Mouse (Mus musculus) heart, postnatal 25 days (tissue): Measurements from ENCODE around the gene Hint1. TPM values are rescaled to one million over a fixed set of nuclear protein-coding genes. Genes with fewer than 3 reads are reported as not detected.
"Not testable (repeated sequence)": the region's sequence is repeated elsewhere in the genome, so short reads cannot be mapped to it uniquely, and the experiment has no call there.

Experiments used
- DNase-seq: peaks from one replicate; pipeline ENCODE4 v3.0.0; 2022; ENCODE audit warnings: low spot score
- intact Hi-C: fragments of 180-260 bp; cut with DNase I; formaldehyde crosslinking; loops from one replicate; pipeline ENCODE4 v1.15.1; 2025
- total RNA-seq, 2 experiments: library from RNA; stranded (reverse); gene quantifications; 2 replicates each; pipeline ENCODE4 v1.2.3; 2021

Gene Hint1
- 100 to 1,000 TPM; 290 to 301 TPM for total RNA-seq

DNA sequence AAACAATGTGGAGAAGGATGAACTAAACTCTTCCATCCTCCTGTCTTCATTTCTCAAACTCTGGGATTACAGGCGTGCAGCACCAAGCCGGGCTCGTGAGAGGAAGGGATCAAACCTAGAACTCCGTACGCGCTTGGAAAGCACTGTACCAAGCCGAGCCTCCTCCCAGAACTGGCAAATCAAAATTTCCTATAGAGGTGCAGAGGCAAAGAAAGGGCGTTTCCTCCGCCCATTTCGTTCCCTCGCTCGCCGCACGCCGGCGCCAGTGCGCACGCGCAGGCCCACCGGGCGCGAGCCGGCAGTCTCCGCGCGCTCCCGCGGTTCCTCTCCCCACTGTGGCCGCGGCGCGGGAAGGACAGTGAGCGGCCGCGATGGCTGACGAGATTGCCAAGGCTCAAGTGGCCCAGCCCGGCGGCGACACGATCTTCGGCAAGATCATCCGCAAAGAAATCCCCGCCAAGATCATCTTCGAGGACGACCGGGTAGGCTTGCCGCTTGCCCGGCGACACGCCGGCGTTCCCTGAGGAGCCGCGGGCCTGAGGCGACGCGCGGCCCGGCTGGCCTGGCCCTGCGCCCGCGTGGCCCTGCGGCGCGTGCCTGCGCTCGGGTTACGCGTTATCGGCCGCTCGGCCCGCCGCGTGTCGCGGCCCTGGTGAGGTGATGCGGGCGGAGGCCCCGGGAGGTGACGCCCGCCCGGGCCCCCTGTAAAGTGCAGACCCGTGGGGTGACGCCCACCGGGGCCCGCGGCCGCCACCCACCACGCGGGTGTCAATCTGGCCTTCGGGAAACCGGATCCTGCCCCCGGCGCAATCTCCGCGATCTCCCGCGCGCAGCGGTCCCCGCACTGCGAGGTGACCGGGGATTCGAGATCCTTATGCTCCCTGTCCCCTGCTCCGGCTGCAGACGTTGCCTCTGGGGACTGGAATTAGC, at the start of gene Hint1:
Gene Hint1 (plus strand): TSS at position 265 of the 930 bp plus-strand sequence.
- DNase-seq = peak; percentile 89
- intact Hi-C loops = no loop called here

DNA sequence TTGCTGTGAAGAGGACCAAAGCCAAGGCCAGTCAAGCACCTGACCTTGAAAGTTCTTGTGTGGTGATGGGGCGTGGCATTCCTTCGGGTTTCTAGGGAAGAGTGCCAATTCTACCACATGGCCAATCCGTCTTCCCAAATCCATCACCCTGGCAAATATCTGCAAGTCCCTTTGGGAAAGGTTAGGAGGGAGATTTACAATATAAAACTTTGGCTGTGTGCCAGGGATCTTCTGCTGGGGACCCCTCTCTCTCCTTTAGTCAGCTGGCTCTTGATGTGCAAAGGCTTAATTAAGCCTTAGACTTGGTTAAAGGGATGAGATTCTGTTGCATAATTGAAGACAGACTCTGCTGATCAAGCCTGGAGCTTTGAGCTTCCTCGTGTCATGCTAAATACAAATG, 48.7 kb upstream of the Hint1 start:
- DNase-seq = no peak
- intact Hi-C loops = no loop called here

DNA sequence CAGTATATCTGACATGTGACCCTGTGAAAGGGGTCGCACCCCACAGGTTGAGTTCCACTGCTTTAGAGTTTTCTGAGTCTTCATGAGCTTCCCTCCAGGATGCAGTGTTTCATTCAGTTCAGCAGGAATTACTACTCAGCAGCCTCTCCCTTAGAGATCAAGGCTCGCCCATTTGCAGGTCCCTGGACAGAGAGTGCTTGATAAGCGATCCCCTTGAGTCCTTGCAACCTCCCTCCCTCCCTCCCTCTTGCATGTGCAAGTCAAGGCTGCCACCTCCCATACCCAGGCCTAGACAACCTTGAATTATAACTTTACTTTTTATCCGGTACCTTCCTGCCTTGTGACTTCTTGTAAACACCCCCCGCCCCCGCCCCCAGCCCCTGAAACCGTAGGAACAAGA, 46.7 kb upstream of the Hint1 start:
- intact Hi-C loops = no loop called here
- no peak for DNase-seq

GRCm38 (mm10) chr11:54823467-54823866, 42.7 kb upstream of the Hint1 start:
- intact Hi-C loops = no loop called here
- no peak for DNase-seq

GRCm38 (mm10) chr11:54825774-54826173, 40.4 kb upstream of the Hint1 start:
- intact Hi-C loops = no loop called here
- no peak for DNase-seq

DNA sequence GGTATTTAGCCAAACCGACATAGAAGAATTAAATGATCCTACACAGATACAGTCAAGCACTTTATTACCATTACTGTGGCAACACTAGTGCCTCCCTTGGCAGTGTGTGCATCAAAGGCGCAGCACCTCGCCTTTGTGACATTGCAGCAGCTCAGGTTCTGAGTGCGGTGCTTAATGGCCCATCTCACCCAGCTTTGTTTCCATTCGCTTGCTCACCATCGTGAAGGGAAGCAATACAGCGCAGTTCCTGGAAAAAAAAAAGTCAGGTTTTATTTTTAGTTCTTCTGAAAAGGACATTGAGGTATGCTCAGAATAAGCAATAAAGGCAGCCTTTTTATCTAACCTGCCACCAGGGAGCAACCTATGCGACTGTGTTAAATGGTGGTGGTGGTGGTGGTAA, 39.4 kb upstream of the Hint1 start:
- intact Hi-C loops = no loop called here

GRCm38 (mm10) chr11:54833833-54834232, 32.4 kb upstream of the Hint1 start:
- intact Hi-C loops = no loop called here

More for the DNA sequence above, 39.4 kb upstream of the Hint1 start:
- no peak for DNase-seq

GRCm38 (mm10) chr11:54834596-54834995, 31.6 kb upstream of the Hint1 start:
- DNase-seq = no peak
- intact Hi-C loops = no loop called here

More at GRCm38 (mm10) chr11:54833833-54834232, 32.4 kb upstream of the Hint1 start:
- no peak for DNase-seq

DNA sequence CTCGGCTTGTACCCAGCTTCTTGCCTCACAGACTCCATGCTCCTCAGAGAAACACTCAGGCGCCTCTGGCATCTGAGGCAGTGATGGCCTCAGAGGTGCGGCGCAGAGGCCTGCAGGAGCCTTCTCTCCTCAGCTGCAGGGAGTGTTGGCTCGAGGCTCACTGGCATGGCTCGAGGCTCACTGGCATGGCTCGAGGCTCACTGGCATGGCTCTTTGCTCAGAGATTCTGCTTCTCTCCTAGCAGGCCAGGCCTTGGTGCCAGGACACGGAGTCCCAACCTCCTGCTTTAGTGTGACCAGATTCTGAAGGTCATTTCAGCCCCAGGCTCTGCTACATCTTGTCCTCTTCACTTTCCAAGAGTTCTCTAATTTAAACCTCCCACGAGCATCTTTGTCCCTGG, 30.1 kb upstream of the Hint1 start:
- DNase-seq = no peak
- intact Hi-C loops = no loop called here

DNA sequence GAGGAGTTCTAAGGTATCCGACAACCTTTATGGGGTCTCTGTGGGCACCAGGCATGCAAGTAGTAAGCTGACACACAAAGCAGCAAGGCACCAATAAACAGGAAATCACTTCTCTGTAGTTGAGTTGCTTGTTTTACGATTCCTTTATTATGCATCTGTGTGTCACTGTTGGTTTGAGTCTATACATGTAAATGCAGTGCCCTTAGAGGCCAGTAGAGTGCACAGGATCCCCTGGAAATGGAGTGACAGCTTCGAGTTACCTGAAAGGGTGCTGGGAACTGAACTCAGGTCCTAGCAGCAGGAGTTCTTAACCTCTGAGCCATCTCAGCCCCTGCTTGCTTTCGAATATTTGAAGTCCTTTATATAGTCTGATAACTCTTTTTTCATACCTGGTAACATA, 26.5 kb upstream of the Hint1 start:
- DNase-seq = no peak
- intact Hi-C loops = loop anchor here (5.0 kb wide), 1 partner anchor 32 kb away; no protein-coding TSS in a partner anchor

- intact Hi-C loops = loop anchor here (5.0 kb wide), 1 partner anchor 34 kb away; no protein-coding TSS in a partner anchor
- DNase-seq = no peak
Measured at GRCm38 (mm10) chr11:54840891-54841290, 25.3 kb upstream of the Hint1 start.

DNA sequence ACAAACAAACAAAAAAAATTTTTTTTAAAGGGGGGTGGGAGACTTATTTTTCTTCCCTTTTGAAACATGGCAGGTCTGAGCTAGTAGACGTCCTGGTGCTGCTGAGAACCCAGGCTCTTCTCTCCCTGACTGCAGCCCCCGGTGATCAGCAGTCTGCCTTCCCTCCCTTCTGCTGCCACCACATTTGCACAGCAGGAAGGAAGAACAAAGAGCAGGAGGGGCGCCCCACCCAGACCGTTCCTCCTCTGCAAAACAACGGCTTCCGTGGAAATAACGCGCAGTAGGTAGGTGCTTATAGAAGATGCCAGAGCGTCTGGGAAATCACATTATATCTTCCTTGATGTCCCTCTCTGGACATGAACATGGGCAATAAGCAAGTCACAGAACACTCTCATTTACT, 21.8 kb upstream of the Hint1 start:
- DNase-seq = no peak
- intact Hi-C loops = loop anchor here (5.0 kb wide), 1 partner anchor 37 kb away; no protein-coding TSS in a partner anchor

DNA sequence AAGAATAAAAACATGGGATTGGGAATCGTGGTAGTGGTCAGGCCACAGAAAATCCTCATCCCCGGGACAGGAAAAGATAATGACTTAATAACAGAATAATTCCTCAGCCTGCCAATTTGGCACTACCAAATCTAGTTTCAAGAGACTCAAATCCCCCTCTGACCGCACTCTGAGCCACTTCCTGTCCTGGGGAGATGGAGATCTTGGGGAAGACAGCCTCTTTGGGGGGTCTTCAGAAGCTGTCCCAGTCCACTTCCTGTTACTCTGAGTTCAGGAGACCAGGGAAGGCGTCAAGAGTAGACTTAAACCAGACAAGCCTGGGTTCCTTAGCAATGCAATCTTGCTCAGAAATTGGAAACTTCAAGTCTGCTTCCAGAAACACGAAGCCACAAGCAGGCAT, 21.2 kb upstream of the Hint1 start:
- DNase-seq = no peak
- intact Hi-C loops = loop anchor here (5.0 kb wide), 1 partner anchor 38 kb away; no protein-coding TSS in a partner anchor

- no peak for DNase-seq
- intact Hi-C loops = no loop called here
Measured at GRCm38 (mm10) chr11:54845470-54846442, 20.4 kb upstream of the Hint1 start.

DNA sequence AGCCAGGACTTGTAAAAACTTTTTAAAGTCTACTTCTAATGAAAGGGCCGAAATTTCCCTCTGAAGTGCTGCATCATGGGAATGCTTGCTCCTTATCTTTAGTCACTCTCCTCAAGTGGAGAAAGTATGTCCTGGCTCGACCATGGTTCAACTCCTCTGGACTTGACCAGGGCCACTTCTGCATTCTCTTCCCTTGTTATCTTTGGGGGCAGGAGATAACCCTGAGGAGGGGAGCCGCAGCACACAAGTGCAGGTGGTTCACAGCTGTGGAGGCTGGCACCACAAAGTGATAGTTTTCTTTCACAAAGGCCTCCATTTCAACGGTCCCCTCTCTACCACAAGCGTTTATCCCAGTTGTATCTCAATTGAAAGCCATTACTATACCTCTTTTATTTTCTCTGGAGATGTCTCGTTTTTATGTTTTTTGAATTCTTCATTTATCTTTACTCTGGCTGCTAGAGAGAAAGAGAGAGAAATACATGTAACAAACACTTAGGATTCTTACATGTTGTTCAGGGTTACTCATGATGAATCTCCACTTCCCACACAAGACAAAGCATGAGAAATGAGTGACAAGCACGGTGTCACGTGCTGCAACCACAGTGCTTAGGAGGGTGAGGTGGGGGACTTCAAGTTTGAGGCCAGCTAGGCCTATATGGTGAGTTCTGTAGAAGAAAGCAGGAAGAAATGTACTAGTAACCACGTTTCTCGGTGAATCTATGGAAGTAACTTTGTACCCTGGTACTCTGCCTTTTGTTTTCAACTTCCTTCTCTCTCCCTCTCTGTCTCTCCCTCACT, 16.0 kb upstream of the Hint1 start:
- DNase-seq = no peak
- intact Hi-C loops = no loop called here

DNA sequence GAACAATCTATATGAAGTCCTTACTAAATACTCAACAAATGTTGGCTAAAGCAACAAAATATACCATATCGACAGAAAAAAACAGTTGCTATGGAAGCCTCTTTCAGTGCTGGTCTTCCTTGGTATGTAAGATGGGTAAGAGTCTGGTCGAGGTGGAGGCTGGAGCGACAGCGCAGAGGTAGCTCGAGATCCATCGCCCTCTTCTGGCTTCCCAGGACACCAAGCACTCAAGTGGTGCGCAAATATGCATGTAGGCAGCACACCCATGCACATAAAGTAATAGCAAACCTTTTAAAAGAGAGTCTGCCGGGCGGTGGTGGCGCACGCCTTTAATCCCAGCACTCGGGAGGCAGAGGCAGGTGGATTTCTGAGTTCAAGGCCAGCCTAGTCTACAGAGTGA, 14.5 kb upstream of the Hint1 start:
- DNase-seq = no peak
- intact Hi-C loops = no loop called here

DNA sequence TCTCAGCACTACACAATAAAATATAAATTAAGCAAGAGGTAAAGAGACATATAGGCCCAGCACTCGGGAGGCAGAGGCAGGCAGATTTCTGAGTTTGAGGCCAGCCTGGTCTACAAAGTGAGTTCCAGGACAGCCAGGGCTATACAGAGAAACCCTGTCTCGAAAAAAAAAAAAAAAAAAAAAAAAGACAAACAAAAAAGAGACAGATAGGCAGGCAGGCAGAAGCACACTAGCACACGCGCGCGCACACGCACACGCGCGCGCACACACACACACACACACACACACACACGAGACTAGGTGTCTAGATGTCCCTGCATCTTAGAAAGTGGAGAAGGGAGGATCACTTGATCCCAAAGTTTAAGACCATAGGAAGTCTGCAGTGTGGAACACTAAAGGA, 7.3 kb upstream of the Hint1 start:
- DNase-seq, intact Hi-C loops: not testable (repeated sequence)

- DNase-seq = no peak
- intact Hi-C loops = no loop called here
Measured at GRCm38 (mm10) chr11:54859322-54860165, 6.6 kb upstream of the Hint1 start.
